Mouse (Mus musculus) liver, embryonic 16.5 days (tissue): ENCODE measurements around the gene Clrn3. TPM values are rescaled to one million over a fixed set of nuclear protein-coding genes. Genes with fewer than 3 reads are reported as not detected.
"Not testable (repeated sequence)": the region's sequence is repeated elsewhere in the genome, so short reads cannot be mapped to it uniquely, and the experiment has no call there.

Experiments used
- ATAC-seq: fragments of 200-750 bp; cut with Nextera tagmentation; 2 replicates; pipeline ENCODE4 v1.8.0; 2017; ENCODE audit warnings: low read depth, mild to moderate bottlenecking, moderate number of reproducible peaks, moderate library complexity
- H3K27ac ChIP-seq: fragments of 300-500 bp; sonication (generic); 2 replicates; pipeline ENCODE4 v1.5.1; 2014; ENCODE audit warnings: mild to moderate bottlenecking, low read length
- H3K27me3 ChIP-seq: fragments of 300-500 bp; sonication (generic); 2 replicates; pipeline ENCODE4 v1.6.1; 2014; ENCODE audit warnings: low read depth, low read length, mixed read lengths; ENCODE audit not compliant: control insufficient read depth, insufficient read depth
- H3K36me3 ChIP-seq: fragments of 300-500 bp; sonication (generic); 2 replicates; pipeline ENCODE4 v1.6.1; 2014; ENCODE audit warnings: mild to moderate bottlenecking; ENCODE audit not compliant: control insufficient read depth, insufficient read depth
- H3K4me1 ChIP-seq: fragments of 300-500 bp; sonication (generic); 2 replicates; pipeline ENCODE4 v1.6.1; 2014; ENCODE audit warnings: low read depth, low read length, mixed read lengths; ENCODE audit not compliant: control insufficient read depth
- H3K4me2 ChIP-seq: fragments of 300-500 bp; sonication (generic); 2 replicates; pipeline ENCODE4 v1.6.1; 2014; ENCODE audit warnings: low read depth, low read length, mixed read lengths
- H3K4me3 ChIP-seq: fragments of 300-500 bp; sonication (generic); 2 replicates; pipeline ENCODE4 v1.5.1; 2014; ENCODE audit warnings: low read depth, mild to moderate bottlenecking, low read length
- H3K9ac ChIP-seq: fragments of 300-500 bp; sonication (generic); 2 replicates; pipeline ENCODE4 v1.6.1; 2014; ENCODE audit warnings: low read depth, low read length
- H3K9me3 ChIP-seq: fragments of 300-500 bp; sonication (generic); replicated peaks from 2 replicates; pipeline ENCODE4 v1.6.1; 2016; ENCODE audit warnings: low read length; ENCODE audit not compliant: control insufficient read depth
- WGBS: fragments of 180-500 bp; shearing (Covaris S2); extraction: QIAGEN DNeasy Blood & Tissue Kit; methylation state at CpG from one replicate; pipeline ENCODE4 v1.1.7; 2014; ENCODE audit not compliant: insufficient replicate concordance; 5-methylcytosine and 5-hydroxymethylcytosine counted together
- polyA plus RNA-seq: library from polyadenylated mRNA; unstranded; fragments of >200 nt; fragmentation: Nextera tagmentation; extraction: Ambion mirVana; gene quantifications from 2 replicates; pipeline ENCODE4 v1.2.1, GENCODE M21; 2015

Clrn3 gene
- polyA plus RNA-seq, 1 experiment from 2014 or later, result 0.13 TPM

- 53% methylated on average over 4 of the region's 4 CpGs for WGBS
- Histone ChIP-seq H3K4me2 (no peak overlapping the region), H3K4me1 (no peaks in the 10 kb centered on the region), H3K27ac (no peak overlapping the region), H3K36me3 (no peaks in the 10 kb centered on the region), H3K27me3 (no peaks in the 10 kb centered on the region), H3K9ac (no peak overlapping the region), H3K9me3 (no peaks in the 10 kb centered on the region), H3K4me3 (no peak overlapping the region)
- no peak for ATAC-seq
Observed at GRCm38 (mm10) chr7:135508602-135509001, 19.9 kb downstream of the Clrn3 start.

GRCm38 (mm10) chr7:135506506-135506905 lies 21.9 kb downstream of the Clrn3 start:
- H3K27ac ChIP-seq, H3K27me3 ChIP-seq, H3K9ac ChIP-seq, H3K9me3 ChIP-seq, H3K36me3 ChIP-seq, H3K4me2 ChIP-seq, H3K4me1 ChIP-seq, H3K4me3 ChIP-seq, ATAC-seq: not testable (repeated sequence)
- WGBS, result 72% methylated on average over 5 of the region's 5 CpGs

GRCm38 (mm10) chr7:135499403-135499802 lies 29.1 kb downstream of the Clrn3 start:
- 17% methylated on average over 2 of the region's 2 CpGs for WGBS
- Histone ChIP-seq H3K9ac (no peak overlapping the region), H3K27me3 (no peaks in the 10 kb centered on the region), H3K9me3 (no peaks in the 10 kb centered on the region), H3K36me3 (no peaks in the 10 kb centered on the region), H3K4me3 (no peak overlapping the region), H3K4me1 (no peaks in the 10 kb centered on the region), H3K27ac (no peak overlapping the region), H3K4me2 (no peak overlapping the region)
- no peak for ATAC-seq

GRCm38 (mm10) chr7:135498565-135499186 lies 29.8 kb downstream of the Clrn3 start:
- no peak overlapping the region for H3K27ac ChIP-seq
- 46% methylated on average over 2 of the region's 3 CpGs for WGBS
- H3K9ac ChIP-seq, result no peak overlapping the region
- no peaks in the 10 kb centered on the region for H3K9me3 ChIP-seq
- H3K4me2 ChIP-seq, result no peak overlapping the region
- H3K36me3 ChIP-seq, result no peaks in the 10 kb centered on the region
- H3K4me3 ChIP-seq, result no peak overlapping the region
- no peaks in the 10 kb centered on the region for H3K4me1 ChIP-seq
- ATAC-seq, result no peak
- H3K27me3 ChIP-seq, result no peaks in the 10 kb centered on the region

- no peak overlapping the region for H3K9ac ChIP-seq
- H3K4me1 ChIP-seq, result no peaks in the 10 kb centered on the region
- H3K27me3 ChIP-seq, result no peaks in the 10 kb centered on the region
- ATAC-seq, result no peak
- H3K4me2 ChIP-seq, result no peak overlapping the region
- no peak overlapping the region for H3K27ac ChIP-seq
- H3K9me3 ChIP-seq, result no peaks in the 10 kb centered on the region
- H3K4me3 ChIP-seq, result no peak overlapping the region
- WGBS, result 28% methylated on average over 3 of the region's 3 CpGs
- H3K36me3 ChIP-seq, result no peaks in the 10 kb centered on the region
Observed at GRCm38 (mm10) chr7:135495303-135495702, 33.2 kb downstream of the Clrn3 start.

GRCm38 (mm10) chr7:135490500-135490886 lies 38.0 kb downstream of the Clrn3 start:
- 36% methylated on average over 8 of the region's 8 CpGs for WGBS

GRCm38 (mm10) chr7:135489724-135490499 lies 38.5 kb downstream of the Clrn3 start:
- ATAC-seq, result no peak
- Histone ChIP-seq H3K4me1 (no peaks in the 10 kb centered on the region), H3K4me2 (no peak overlapping the region), H3K27ac (no peak overlapping the region), H3K4me3 (no peak overlapping the region), H3K9ac (no peak overlapping the region), H3K36me3 (no peaks in the 10 kb centered on the region), H3K27me3 (no peaks in the 10 kb centered on the region), H3K9me3 (no peaks in the 10 kb centered on the region)
- WGBS, result 58% methylated on average over 9 of the region's 9 CpGs

More at GRCm38 (mm10) chr7:135490500-135490886, 38.0 kb downstream of the Clrn3 start:
- Histone ChIP-seq H3K4me3 (no peak overlapping the region), H3K27ac (no peak overlapping the region), H3K9me3 (no peaks in the 10 kb centered on the region), H3K9ac (no peak overlapping the region), H3K27me3 (no peaks in the 10 kb centered on the region), H3K4me1 (no peaks in the 10 kb centered on the region), H3K4me2 (no peak overlapping the region), H3K36me3 (no peaks in the 10 kb centered on the region)
- no peak for ATAC-seq

GRCm38 (mm10) chr7:135488214-135488810 lies 40.1 kb downstream of the Clrn3 start:
- H3K9me3 ChIP-seq, result no peaks in the 10 kb centered on the region
- no peak overlapping the region for H3K4me3 ChIP-seq
- no peak overlapping the region for H3K27ac ChIP-seq
- H3K27me3 ChIP-seq, result no peaks in the 10 kb centered on the region
- WGBS, result 45% methylated on average over 6 of the region's 6 CpGs
- ATAC-seq, result no peak
- no peaks in the 10 kb centered on the region for H3K36me3 ChIP-seq
- no peak overlapping the region for H3K9ac ChIP-seq
- H3K4me2 ChIP-seq, result no peak overlapping the region
- no peaks in the 10 kb centered on the region for H3K4me1 ChIP-seq

GRCm38 (mm10) chr7:135487423-135487822 lies 41.0 kb downstream of the Clrn3 start:
- ATAC-seq, result no peak
- no peaks in the 10 kb centered on the region for H3K27me3 ChIP-seq
- H3K9me3 ChIP-seq, result no peaks in the 10 kb centered on the region
- H3K4me2 ChIP-seq, result no peak overlapping the region
- H3K9ac ChIP-seq, result no peak overlapping the region
- no peak overlapping the region for H3K4me3 ChIP-seq
- WGBS, result 20% methylated on average over 4 of the region's 4 CpGs
- no peak overlapping the region for H3K27ac ChIP-seq
- H3K4me1 ChIP-seq, result no peaks in the 10 kb centered on the region
- no peaks in the 10 kb centered on the region for H3K36me3 ChIP-seq
